Mouse (Mus musculus) kidney, embryonic 14.5 days (tissue): ENCODE data around the gene Mrpl46. TPM values are rescaled to one million over a fixed set of nuclear protein-coding genes. Genes with fewer than 3 reads are reported as not detected.

Experiments used
- ATAC-seq: fragments of 200-750 bp; cut with Nextera tagmentation; 2 replicates; pipeline ENCODE4 v1.8.0; 2017; ENCODE audit warnings: moderate number of reproducible peaks, mild to moderate bottlenecking, moderate TSS enrichment, moderate library complexity; ENCODE audit not compliant: low FRiP score, low TSS enrichment
- H3K27ac ChIP-seq: fragments of 300-500 bp; sonication (generic); 2 replicates; pipeline ENCODE4 v1.5.1; 2014; ENCODE audit warnings: low read depth, mild to moderate bottlenecking, low read length, moderate library complexity, mixed read lengths
- H3K27me3 ChIP-seq: fragments of 300-500 bp; sonication (generic); 2 replicates; pipeline ENCODE4 v1.6.1; 2014; ENCODE audit warnings: mild to moderate bottlenecking, low read length; ENCODE audit not compliant: control insufficient read depth, insufficient read depth
- H3K36me3 ChIP-seq: fragments of 300-500 bp; sonication (generic); 2 replicates; pipeline ENCODE4 v1.6.1; 2014; ENCODE audit warnings: low read length, mixed read lengths; ENCODE audit not compliant: control insufficient read depth, insufficient read depth
- H3K4me1 ChIP-seq: fragments of 300-500 bp; sonication (generic); 2 replicates; pipeline ENCODE4 v1.6.1; 2014; ENCODE audit warnings: low read length, mixed read lengths; ENCODE audit not compliant: control insufficient read depth, insufficient read depth
- H3K4me2 ChIP-seq: fragments of 300-500 bp; sonication (generic); replicated peaks from 2 replicates; pipeline ENCODE4 v1.6.1; 2014; ENCODE audit warnings: low read depth, mild to moderate bottlenecking, low read length
- H3K4me3 ChIP-seq: fragments of 300-500 bp; sonication (generic); 2 replicates; pipeline ENCODE4 v1.5.1; 2014; ENCODE audit warnings: mild to moderate bottlenecking, low read length
- H3K9ac ChIP-seq: fragments of 300-500 bp; sonication (generic); 2 replicates; pipeline ENCODE4 v1.6.1; 2014; ENCODE audit warnings: low read depth, mild to moderate bottlenecking, low read length, moderate library complexity
- H3K9me3 ChIP-seq: fragments of 300-500 bp; sonication (generic); 2 replicates; pipeline ENCODE4 v1.6.1; 2016; ENCODE audit warnings: low read length; ENCODE audit not compliant: control insufficient read depth
- WGBS: fragments of 180-500 bp; shearing (Covaris S2); extraction: QIAGEN DNeasy Blood & Tissue Kit; methylation state at CpG from one replicate; pipeline ENCODE4 v1.1.7; 2014; 5-methylcytosine and 5-hydroxymethylcytosine counted together
- polyA plus RNA-seq: library from polyadenylated mRNA; unstranded; fragments of >200 nt; fragmentation: Nextera tagmentation; extraction: Ambion mirVana; gene quantifications from 2 replicates; pipeline ENCODE4 v1.2.1, GENCODE M21; 2014

Gene Mrpl46
- polyA plus RNA-seq, 1 experiment from 2014 or later, result 71.8 TPM

DNA sequence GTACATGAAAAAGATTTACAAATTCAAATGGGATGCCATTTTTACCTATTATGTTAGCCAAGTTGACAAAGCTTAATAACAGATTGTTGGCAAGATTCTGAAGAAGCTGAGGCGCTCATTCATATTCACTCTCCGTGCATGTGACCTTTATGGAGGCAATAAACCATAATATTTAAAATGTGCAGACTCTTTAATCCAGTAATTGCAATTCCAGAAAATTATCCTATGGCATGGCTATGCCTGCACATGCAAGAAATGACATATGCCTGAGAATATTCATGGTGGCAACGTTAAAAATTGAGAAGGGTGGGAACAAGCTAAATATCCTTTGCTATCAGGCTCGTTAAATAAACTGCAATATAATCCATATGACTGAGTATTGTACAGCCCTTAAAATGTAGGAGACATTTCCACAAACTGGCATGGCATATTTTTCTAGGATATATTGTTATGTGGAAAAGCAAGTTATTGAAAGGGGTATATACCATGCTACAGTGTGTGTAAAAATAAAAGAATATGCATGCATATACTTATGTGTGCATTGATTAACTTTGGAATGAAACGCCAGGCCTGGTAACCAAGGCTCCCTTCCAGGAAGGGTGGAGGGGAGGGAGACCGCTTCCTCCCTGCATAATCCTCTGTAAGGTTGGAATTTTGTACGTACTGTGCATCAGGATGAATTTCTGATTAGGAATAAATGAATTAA is 29.4 kb downstream of the Mrpl46 start:
- no peak overlapping the region for H3K4me2 ChIP-seq
- no peak overlapping the region for H3K27ac ChIP-seq
- no peaks in the 10 kb centered on the region for H3K36me3 ChIP-seq
- no peaks in the 10 kb centered on the region for H3K4me1 ChIP-seq
- H3K4me3 ChIP-seq, result no peak overlapping the region
- no peaks in the 10 kb centered on the region for H3K27me3 ChIP-seq
- no peak for ATAC-seq
- no peaks in the 10 kb centered on the region for H3K9me3 ChIP-seq
- H3K9ac ChIP-seq, result no peak overlapping the region
- WGBS, result 84% methylated on average over 7 of the region's 7 CpGs

DNA sequence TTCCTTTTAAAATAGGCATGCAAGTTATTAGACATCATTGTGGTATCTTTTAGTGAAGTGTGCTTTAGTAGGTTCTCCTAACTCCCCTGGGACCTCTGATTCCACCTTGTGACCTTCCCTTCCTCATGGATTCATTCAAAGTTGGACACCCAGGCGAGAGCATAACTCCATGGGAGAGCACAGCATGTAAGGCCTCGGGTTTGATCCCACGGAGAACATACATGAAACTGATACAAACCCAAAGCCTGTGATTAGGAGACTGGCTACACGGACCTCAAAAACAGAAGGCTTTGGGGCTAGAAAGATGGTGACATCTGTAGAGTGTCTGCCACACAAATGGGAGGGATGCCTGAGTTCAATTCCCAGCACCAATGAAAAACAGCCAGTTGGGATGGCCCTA is 30.4 kb downstream of the Mrpl46 start:
- H3K4me1 ChIP-seq, result no peaks in the 10 kb centered on the region
- no peak overlapping the region for H3K4me2 ChIP-seq
- H3K36me3 ChIP-seq, result no peaks in the 10 kb centered on the region
- no peak overlapping the region for H3K4me3 ChIP-seq
- 90% methylated on average over 4 of the region's 4 CpGs for WGBS
- no peaks in the 10 kb centered on the region for H3K9me3 ChIP-seq
- H3K27ac ChIP-seq, result no peak overlapping the region
- ATAC-seq, result no peak
- no peak overlapping the region for H3K9ac ChIP-seq
- H3K27me3 ChIP-seq, result no peaks in the 10 kb centered on the region

DNA sequence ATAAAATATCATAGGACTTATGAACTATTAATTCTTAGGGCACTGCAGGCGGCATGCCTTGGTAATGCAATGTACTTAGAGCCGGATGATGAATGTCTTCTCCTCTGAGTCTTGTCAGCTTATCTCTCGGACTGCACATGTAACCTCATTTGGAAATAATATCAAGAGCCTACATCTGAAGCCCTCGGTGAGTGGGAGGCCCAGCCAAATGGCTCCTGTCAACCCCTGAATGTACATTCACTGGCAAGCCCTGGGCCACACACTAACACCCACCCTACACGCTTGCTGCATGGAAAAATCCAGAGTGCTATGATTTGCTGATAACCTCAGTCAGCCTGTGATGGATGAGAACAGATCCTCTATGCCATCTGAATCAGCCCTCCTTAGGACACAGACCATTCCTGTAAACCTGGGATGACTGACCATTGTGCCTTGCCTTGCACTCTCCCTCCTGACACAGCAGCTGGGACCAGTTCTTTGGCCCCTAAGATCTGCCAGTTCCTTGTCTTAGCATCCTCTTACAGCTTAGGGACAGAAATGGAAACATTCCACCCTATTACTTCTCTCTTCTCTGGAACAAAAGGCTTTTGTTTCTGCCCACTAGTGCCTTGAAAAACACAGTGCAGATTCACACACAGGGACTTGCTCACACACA is 39.5 kb downstream of the Mrpl46 start:
- ATAC-seq, result no peak
- Histone ChIP-seq H3K4me1 (no peaks in the 10 kb centered on the region), H3K9ac (no peak overlapping the region), H3K27ac (no peak overlapping the region), H3K4me3 (no peak overlapping the region), H3K27me3 (no peaks in the 10 kb centered on the region), H3K36me3 (no peaks in the 10 kb centered on the region), H3K9me3 (no peaks in the 10 kb centered on the region), H3K4me2 (no peak overlapping the region)
- WGBS, result 56% methylated on average over 5 of the region's 5 CpGs

DNA sequence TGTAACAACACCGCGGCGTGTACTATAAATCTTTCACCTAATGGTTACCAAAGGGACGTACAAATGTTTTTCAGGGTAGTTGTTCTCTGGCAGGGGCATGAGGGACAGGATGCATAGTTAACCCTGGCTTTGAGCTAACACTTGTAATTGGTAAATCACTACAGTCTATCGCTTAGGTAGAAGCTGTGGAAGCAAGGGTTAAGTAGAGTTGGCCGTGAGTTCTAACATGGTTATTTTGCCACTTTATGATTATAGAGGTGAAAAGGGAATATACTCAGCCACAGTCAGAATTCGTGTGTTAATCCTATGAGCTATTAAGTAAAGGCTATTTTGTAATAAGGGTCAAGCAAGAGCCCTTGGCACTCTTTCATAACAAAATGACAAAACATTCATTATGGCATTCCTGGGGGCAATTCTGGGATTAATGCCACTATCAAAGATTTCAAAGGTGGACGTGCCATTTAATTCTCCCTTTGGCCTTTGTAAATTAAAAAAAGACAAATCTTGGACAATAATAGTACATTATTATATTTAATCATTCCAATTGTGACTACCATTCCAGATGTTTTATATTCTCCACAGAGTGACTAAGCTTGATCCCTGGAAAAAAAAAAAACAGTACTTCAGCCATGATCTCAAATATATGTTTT is 43.9 kb downstream of the Mrpl46 start:
- Histone ChIP-seq H3K4me1 (no peaks in the 10 kb centered on the region), H3K36me3 (no peaks in the 10 kb centered on the region), H3K27me3 (no peaks in the 10 kb centered on the region), H3K9ac (no peak overlapping the region), H3K4me2 (no peak overlapping the region), H3K4me3 (no peak overlapping the region), H3K27ac (no peak overlapping the region), H3K9me3 (no peaks in the 10 kb centered on the region)
- ATAC-seq, result no peak
- WGBS, result 69% methylated on average over 8 of the region's 8 CpGs

DNA sequence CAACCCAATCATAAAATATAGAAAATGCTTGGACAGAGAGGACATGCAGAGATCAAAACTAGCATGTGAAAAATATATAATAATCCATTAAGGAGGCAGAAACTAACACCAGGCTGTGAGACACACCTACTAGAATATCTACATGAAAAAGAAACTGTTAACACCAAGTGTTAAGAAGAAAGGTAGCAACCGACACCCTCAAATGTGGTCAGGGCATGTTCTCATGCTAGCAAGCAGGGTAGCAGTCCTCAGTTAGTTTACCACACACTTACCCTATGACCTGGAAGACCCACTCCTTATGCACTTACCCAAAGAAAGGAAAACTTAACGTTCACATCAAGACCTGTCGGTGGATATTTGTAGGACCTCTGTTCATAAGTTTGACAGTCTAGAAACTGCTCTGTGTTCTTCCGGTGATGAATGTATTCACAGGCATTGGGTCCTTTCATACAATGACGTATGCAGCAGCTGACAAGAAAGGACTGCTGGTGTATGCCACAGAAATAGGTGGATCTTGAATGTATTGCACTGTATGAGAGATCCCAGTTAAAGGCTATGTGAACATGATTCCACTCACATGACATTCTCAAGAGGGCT is 45.6 kb downstream of the Mrpl46 start, which contains the start of gene Ntrk3:
TSS of gene Ntrk3 (minus strand) at position 399 of the 597 bp plus-strand sequence.
- Histone ChIP-seq H3K27ac (no peak within 1 kb of the TSS), H3K9me3 (no peaks in the 10 kb centered on the region), H3K27me3 (no peaks in the 10 kb centered on the region), H3K4me1 (no peaks in the 10 kb centered on the region), H3K4me2 (no peak within 1 kb of the TSS), H3K9ac (no peak within 1 kb of the TSS), H3K4me3 (no peak within 1 kb of the TSS), H3K36me3 (no peaks in the 10 kb centered on the region)
- 85% methylated on average over 5 of the region's 5 CpGs for WGBS
- ATAC-seq, result no peak

DNA sequence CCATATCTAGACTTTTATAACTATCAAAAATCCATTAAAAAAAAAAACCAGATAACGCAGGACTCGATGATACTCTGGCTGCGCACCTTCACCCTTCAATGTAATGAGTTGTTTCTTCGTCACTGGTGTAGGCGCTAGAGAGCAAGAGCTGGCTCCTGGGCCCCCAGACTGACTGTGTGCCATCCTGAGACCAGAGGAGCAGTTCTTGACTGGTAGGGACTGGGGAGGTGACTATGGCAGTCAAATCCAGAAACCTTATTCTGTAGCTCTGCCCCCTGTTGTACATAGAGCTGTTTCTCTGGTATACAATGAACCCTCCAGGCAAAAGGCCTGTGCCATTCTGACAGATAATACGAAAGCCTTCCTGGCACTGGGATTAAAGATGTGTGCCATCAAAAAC is 46.1 kb downstream of the Mrpl46 start:
- no peak overlapping the region for H3K4me2 ChIP-seq
- H3K27ac ChIP-seq, result no peak overlapping the region
- no peak overlapping the region for H3K4me3 ChIP-seq
- WGBS, result 93% methylated on average over 6 of the region's 6 CpGs
- H3K9ac ChIP-seq, result no peak overlapping the region
- no peaks in the 10 kb centered on the region for H3K4me1 ChIP-seq
- no peaks in the 10 kb centered on the region for H3K27me3 ChIP-seq
- H3K9me3 ChIP-seq, result no peaks in the 10 kb centered on the region
- H3K36me3 ChIP-seq, result no peaks in the 10 kb centered on the region
- ATAC-seq, result no peak

DNA sequence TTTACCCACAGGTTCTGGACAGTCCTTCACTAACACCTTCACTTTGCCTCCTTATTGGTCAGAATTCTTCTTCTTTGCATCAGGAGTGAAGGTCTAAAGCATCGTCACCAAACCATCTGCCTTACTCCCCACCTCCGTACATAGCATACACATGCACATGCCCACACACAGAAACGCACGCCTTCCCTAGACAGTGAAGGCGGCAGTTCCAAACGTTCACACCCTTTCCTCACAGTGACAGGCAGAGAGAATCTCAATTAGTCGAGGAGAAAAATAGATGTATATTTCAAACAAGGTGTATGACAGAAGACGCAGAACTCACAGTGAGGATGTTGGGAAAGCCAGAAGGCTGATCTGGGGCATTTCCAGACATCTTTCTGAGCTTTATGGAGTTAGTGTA is 51.9 kb downstream of the Mrpl46 start:
- no peak overlapping the region for H3K27ac ChIP-seq
- H3K27me3 ChIP-seq, result no peaks in the 10 kb centered on the region
- H3K4me1 ChIP-seq, result no peaks in the 10 kb centered on the region
- no peak overlapping the region for H3K4me3 ChIP-seq
- ATAC-seq, result no peak
- H3K36me3 ChIP-seq, result no peaks in the 10 kb centered on the region
- 79% methylated on average over 8 of the region's 8 CpGs for WGBS
- H3K9me3 ChIP-seq, result no peaks in the 10 kb centered on the region
- no peak overlapping the region for H3K9ac ChIP-seq
- H3K4me2 ChIP-seq, result no peak overlapping the region
